Mouse (Mus musculus): Measurements from ENCODE around the gene Fyn. TPM values are rescaled to one million over a fixed set of nuclear protein-coding genes. Genes with fewer than 3 reads are reported as not detected.
A peak's percentile ranks its signal among the peaks of the same experiment; 100 is the strongest.

Gene Fyn
- polyA plus RNA-seq, 1 experiment from 2014 or later: 13.4 TPM

- Histone ChIP-seq H3K4me3 (ENCODE audit: low read length) (no peak overlapping the region), H3K36me3 (ENCODE audit: control insufficient read depth, insufficient read depth, low read length) (no peaks in the 10 kb centered on the region), H3K4me2 (ENCODE audit: low read depth, low read length) (no peak overlapping the region), H3K27ac (ENCODE audit: low read length) (peak overlapping the region; percentile 26; the same call in 1 of the 2 replicates), H3K27me3 (ENCODE audit: control insufficient read depth, insufficient read depth, low read depth, low read length) (no peaks in the 10 kb centered on the region), H3K9ac (ENCODE audit: low read length) (no peak overlapping the region), H3K9me3 (ENCODE audit: control insufficient read depth, low read length) (no peaks in the 10 kb centered on the region), H3K4me1 (replicated peaks; ENCODE audit: control insufficient read depth, insufficient read depth, low read length) (peaks cover 35% of the 10 kb centered on the region)
- peak; percentile 73 for ATAC-seq (ENCODE audit: low read depth)
- WGBS: 68% methylated on average over 7 of the region's 7 CpGs
Measured at GRCm38 (mm10) chr10:39506831-39507230, 138.2 kb downstream of the Fyn start.

GRCm38 (mm10) chr10:39508801-39509200 is 140.1 kb downstream of the Fyn start:
- Histone ChIP-seq H3K4me1 (replicated peaks; ENCODE audit: control insufficient read depth, insufficient read depth, low read length) (peaks cover 27% of the 10 kb centered on the region), H3K9ac (ENCODE audit: low read length) (no peak overlapping the region), H3K27ac (ENCODE audit: low read length) (no peak overlapping the region), H3K4me3 (ENCODE audit: low read length) (no peak overlapping the region), H3K9me3 (ENCODE audit: control insufficient read depth, low read length) (no peaks in the 10 kb centered on the region), H3K27me3 (ENCODE audit: control insufficient read depth, insufficient read depth, low read depth, low read length) (no peaks in the 10 kb centered on the region), H3K4me2 (ENCODE audit: low read depth, low read length) (no peak overlapping the region), H3K36me3 (ENCODE audit: control insufficient read depth, insufficient read depth, low read length) (no peaks in the 10 kb centered on the region)
- 69% methylated on average over 5 of the region's 5 CpGs for WGBS
- ATAC-seq (ENCODE audit: low read depth): no peak

GRCm38 (mm10) chr10:39509937-39510336 is 141.3 kb downstream of the Fyn start:
- H3K36me3 ChIP-seq (ENCODE audit: control insufficient read depth, insufficient read depth, low read length): no peaks in the 10 kb centered on the region
- ATAC-seq (ENCODE audit: low read depth): no peak
- H3K9me3 ChIP-seq (ENCODE audit: control insufficient read depth, low read length): no peaks in the 10 kb centered on the region
- H3K4me3 ChIP-seq (ENCODE audit: low read length): no peak overlapping the region
- no peak overlapping the region for H3K4me2 ChIP-seq (ENCODE audit: low read depth, low read length)
- no peaks in the 10 kb centered on the region for H3K27me3 ChIP-seq (ENCODE audit: control insufficient read depth, insufficient read depth, low read depth, low read length)
- no peak overlapping the region for H3K27ac ChIP-seq (ENCODE audit: low read length)
- H3K4me1 ChIP-seq (replicated peaks; ENCODE audit: control insufficient read depth, insufficient read depth, low read length): peaks cover 23% of the 10 kb centered on the region
- 55% methylated on average over 8 of the region's 8 CpGs for WGBS
- H3K9ac ChIP-seq (ENCODE audit: low read length): no peak overlapping the region

GRCm38 (mm10) chr10:39512631-39513314 is 144.1 kb downstream of the Fyn start:
- H3K27ac ChIP-seq (ENCODE audit: low read length): peak overlapping the region; percentile 70
- peak; percentile 84 for ATAC-seq (ENCODE audit: low read depth)
- H3K4me1 ChIP-seq (replicated peaks; ENCODE audit: control insufficient read depth, insufficient read depth, low read length): peaks cover 8% of the 10 kb centered on the region
- no peaks in the 10 kb centered on the region for H3K27me3 ChIP-seq (ENCODE audit: control insufficient read depth, insufficient read depth, low read depth, low read length)
- H3K4me2 ChIP-seq (ENCODE audit: low read depth, low read length): no peak overlapping the region
- H3K9ac ChIP-seq (ENCODE audit: low read length): no peak overlapping the region
- 55% methylated on average over 14 of the region's 14 CpGs for WGBS
- no peaks in the 10 kb centered on the region for H3K9me3 ChIP-seq (ENCODE audit: control insufficient read depth, low read length)
- no peak overlapping the region for H3K4me3 ChIP-seq (ENCODE audit: low read length)
- peaks cover 6% of the 10 kb centered on the region for H3K36me3 ChIP-seq (ENCODE audit: control insufficient read depth, insufficient read depth, low read length)

GRCm38 (mm10) chr10:39514916-39515315 is 146.3 kb downstream of the Fyn start:
- no peak for ATAC-seq (ENCODE audit: low read depth)
- Histone ChIP-seq H3K9ac (ENCODE audit: low read length) (no peak overlapping the region), H3K4me1 (replicated peaks; ENCODE audit: control insufficient read depth, insufficient read depth, low read length) (peaks cover 3% of the 10 kb centered on the region), H3K4me2 (ENCODE audit: low read depth, low read length) (no peak overlapping the region), H3K27me3 (ENCODE audit: control insufficient read depth, insufficient read depth, low read depth, low read length) (no peaks in the 10 kb centered on the region), H3K36me3 (ENCODE audit: control insufficient read depth, insufficient read depth, low read length) (peaks cover 6% of the 10 kb centered on the region), H3K4me3 (ENCODE audit: low read length) (no peak overlapping the region), H3K27ac (ENCODE audit: low read length) (no peak overlapping the region), H3K9me3 (ENCODE audit: control insufficient read depth, low read length) (no peaks in the 10 kb centered on the region)
- WGBS: 91% methylated on average over 8 of the region's 8 CpGs

- Histone ChIP-seq H3K9ac (ENCODE audit: low read length) (no peak overlapping the region), H3K4me1 (replicated peaks; ENCODE audit: control insufficient read depth, insufficient read depth, low read length) (peaks cover 9% of the 10 kb centered on the region), H3K4me2 (ENCODE audit: low read depth, low read length) (no peak overlapping the region), H3K27ac (ENCODE audit: low read length) (no peak overlapping the region), H3K4me3 (ENCODE audit: low read length) (no peak overlapping the region), H3K27me3 (ENCODE audit: control insufficient read depth, insufficient read depth, low read depth, low read length) (no peaks in the 10 kb centered on the region), H3K9me3 (ENCODE audit: control insufficient read depth, low read length) (no peaks in the 10 kb centered on the region), H3K36me3 (ENCODE audit: control insufficient read depth, insufficient read depth, low read length) (peaks cover 6% of the 10 kb centered on the region)
- ATAC-seq (ENCODE audit: low read depth): no peak
- 78% methylated on average over 6 of the region's 6 CpGs for WGBS
Measured at GRCm38 (mm10) chr10:39516541-39517133, 148.0 kb downstream of the Fyn start.

- Histone ChIP-seq H3K4me1 (replicated peaks; ENCODE audit: control insufficient read depth, insufficient read depth, low read length) (peaks cover 13% of the 10 kb centered on the region), H3K36me3 (ENCODE audit: control insufficient read depth, insufficient read depth, low read length) (peaks cover 6% of the 10 kb centered on the region), H3K9me3 (ENCODE audit: control insufficient read depth, low read length) (no peaks in the 10 kb centered on the region), H3K27ac (ENCODE audit: low read length) (no peak overlapping the region), H3K4me2 (ENCODE audit: low read depth, low read length) (no peak overlapping the region), H3K4me3 (ENCODE audit: low read length) (no peak overlapping the region), H3K27me3 (ENCODE audit: control insufficient read depth, insufficient read depth, low read depth, low read length) (no peaks in the 10 kb centered on the region), H3K9ac (ENCODE audit: low read length) (no peak overlapping the region)
- WGBS: 55% methylated on average over 9 of the region's 9 CpGs
- no peak for ATAC-seq (ENCODE audit: low read depth)
Measured at GRCm38 (mm10) chr10:39517375-39517774, 148.7 kb downstream of the Fyn start.

- ATAC-seq (ENCODE audit: low read depth): no peak
- Histone ChIP-seq H3K4me3 (ENCODE audit: low read length) (no peak overlapping the region), H3K27ac (ENCODE audit: low read length) (no peak overlapping the region), H3K9me3 (ENCODE audit: control insufficient read depth, low read length) (no peaks in the 10 kb centered on the region), H3K4me2 (ENCODE audit: low read depth, low read length) (no peak overlapping the region), H3K36me3 (ENCODE audit: control insufficient read depth, insufficient read depth, low read length) (peaks cover 6% of the 10 kb centered on the region), H3K9ac (ENCODE audit: low read length) (no peak overlapping the region), H3K27me3 (ENCODE audit: control insufficient read depth, insufficient read depth, low read depth, low read length) (no peaks in the 10 kb centered on the region), H3K4me1 (replicated peaks; ENCODE audit: control insufficient read depth, insufficient read depth, low read length) (peaks cover 15% of the 10 kb centered on the region)
- WGBS: 56% methylated on average over 8 of the region's 8 CpGs
Measured at GRCm38 (mm10) chr10:39518232-39518631, 149.6 kb downstream of the Fyn start.

- H3K27ac ChIP-seq (ENCODE audit: low read length): peak overlapping the region; percentile 31; the same call in 1 of the 2 replicates
- ATAC-seq (ENCODE audit: low read depth): 0 out of 2 replicates have a peak, but pooled peaks have one; percentile 12
Measured at GRCm38 (mm10) chr10:39518859-39519258, 150.2 kb downstream of the Fyn start.

More at GRCm38 (mm10) chr10:39518859-39519258, 150.2 kb downstream of the Fyn start:
- peaks cover 6% of the 10 kb centered on the region for H3K36me3 ChIP-seq (ENCODE audit: control insufficient read depth, insufficient read depth, low read length)
- peaks cover 15% of the 10 kb centered on the region for H3K4me1 ChIP-seq (replicated peaks; ENCODE audit: control insufficient read depth, insufficient read depth, low read length)
- WGBS: 41% methylated on average over 3 of the region's 3 CpGs
- no peak overlapping the region for H3K4me2 ChIP-seq (ENCODE audit: low read depth, low read length)
- no peaks in the 10 kb centered on the region for H3K9me3 ChIP-seq (ENCODE audit: control insufficient read depth, low read length)
- no peaks in the 10 kb centered on the region for H3K27me3 ChIP-seq (ENCODE audit: control insufficient read depth, insufficient read depth, low read depth, low read length)
- H3K9ac ChIP-seq (ENCODE audit: low read length): no peak overlapping the region
- no peak overlapping the region for H3K4me3 ChIP-seq (ENCODE audit: low read length)
